Mouse (Mus musculus): ENCODE results near the gene Rpsa.

Gene Rpsa

DNA sequence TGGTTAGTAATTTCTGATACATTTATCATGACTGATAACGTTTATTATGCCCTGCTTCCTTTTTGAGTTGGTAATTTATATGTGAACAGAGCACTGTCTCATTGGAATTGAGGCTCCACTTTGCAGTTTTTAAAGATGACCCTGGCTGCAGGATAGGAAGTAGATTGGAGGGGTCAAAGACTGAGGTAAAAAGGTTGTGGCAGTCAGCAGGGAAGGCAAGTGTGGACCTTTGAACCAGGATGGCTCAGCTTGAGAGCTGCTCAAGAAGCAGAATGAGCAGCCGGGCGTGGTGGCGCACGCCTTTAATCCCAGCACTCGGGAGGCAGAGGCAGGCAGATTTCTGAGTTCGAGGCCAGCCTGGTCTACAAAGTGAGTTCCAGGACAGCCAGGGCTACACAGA lies 14.0 kb upstream of the Rpsa start:
- in situ Hi-C loops (cut with MboI): no loop called here

DNA sequence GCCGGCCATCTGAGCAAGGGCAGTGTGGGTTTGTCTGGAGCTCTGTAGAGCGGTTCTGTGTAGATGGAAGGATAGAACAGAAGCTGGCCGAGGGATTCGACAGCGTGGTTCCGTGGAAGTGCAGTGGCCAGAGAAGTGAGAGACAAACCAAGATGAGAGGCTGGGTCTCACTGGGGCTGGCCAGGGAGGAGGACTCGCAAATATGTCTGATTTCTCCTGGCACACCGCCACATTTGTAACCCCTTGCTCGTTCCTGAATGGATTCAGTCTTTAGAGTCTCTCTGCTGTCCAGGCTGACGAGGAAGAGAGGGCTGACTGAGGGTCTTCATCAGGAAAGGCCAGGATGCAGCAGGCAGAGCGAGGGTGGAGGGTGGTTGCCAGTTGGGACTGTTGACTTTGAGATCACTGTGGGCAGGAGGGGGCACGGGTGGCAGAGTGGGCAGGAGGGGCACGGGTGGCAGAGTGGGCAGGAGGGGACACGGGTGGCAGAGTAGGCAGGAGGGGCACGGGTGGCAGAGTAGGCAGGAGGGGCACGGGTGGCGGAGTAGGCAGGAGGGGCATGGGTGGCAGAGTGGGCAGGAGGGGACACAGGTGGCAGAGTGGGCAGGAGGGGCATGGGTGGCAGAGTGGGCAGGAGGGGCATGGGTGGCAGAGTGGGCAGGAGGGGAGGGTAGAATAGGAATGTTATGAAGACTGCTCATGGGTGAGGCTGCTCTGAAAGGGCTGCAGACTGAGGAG lies 13.3 kb upstream of the Rpsa start:
- in situ Hi-C loops (cut with MboI): no loop called here

DNA sequence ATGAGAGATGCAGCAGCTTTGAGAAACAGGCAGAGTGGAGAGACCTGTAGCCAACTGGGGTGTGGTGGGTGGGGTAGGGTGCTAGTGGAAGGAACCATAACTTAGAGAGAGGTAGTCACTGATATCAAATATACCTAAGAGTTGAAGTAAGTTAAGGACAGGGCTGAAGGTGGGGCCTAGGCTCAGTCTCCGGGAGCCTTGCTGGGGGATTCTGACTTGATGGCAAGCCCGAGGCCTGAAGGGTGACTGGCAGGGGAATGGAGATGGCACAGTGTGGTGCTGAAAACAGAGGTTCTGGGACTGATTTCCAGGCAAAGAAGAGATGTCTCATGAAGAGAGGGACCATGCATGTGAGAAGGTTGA lies 12.7 kb upstream of the Rpsa start:
- in situ Hi-C loops (cut with MboI): no loop called here

DNA sequence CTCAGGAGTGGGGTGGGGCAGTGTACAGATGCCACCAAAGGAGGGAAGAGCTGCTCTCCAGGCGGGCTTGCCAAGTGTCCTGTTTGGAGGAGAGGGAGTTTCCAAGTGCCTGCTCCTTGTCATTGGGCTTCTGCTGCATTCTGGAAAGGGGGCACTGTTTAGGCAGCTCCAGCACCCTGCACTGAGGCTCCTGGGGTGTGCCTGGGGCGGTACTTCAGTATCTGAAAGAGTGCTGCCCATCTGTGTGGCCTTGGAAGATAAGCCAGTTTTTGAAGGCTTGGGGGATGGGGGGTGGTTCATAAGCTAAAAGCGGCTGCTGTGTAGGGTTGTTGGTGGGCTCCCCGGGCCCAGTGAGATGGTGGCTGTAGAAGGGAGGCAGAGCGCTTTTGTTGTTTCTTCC lies 11.9 kb upstream of the Rpsa start:
- in situ Hi-C loops (cut with MboI): no loop called here

DNA sequence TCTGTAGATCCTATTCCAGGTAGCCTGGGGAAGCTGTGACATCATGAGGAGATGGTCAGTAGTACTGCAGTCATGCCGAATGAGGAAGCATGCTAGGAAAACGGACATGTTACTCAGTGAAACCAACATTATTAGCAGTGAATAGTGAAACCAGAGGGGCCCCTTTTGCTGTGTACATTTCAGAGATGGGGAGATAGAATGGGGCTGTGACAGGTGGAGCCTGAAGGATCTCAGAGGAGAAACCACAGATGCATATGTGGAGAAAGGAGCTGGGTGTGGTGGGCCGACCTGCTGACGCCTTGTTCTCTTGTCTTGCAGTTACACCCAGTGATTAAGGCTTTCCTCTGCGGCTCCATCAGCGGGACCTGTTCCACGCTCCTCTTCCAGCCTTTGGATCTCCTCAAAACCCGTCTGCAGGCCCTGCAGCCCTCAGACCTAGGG lies 11.3 kb upstream of the Rpsa start:
- in situ Hi-C loops (cut with MboI): no loop called here

DNA sequence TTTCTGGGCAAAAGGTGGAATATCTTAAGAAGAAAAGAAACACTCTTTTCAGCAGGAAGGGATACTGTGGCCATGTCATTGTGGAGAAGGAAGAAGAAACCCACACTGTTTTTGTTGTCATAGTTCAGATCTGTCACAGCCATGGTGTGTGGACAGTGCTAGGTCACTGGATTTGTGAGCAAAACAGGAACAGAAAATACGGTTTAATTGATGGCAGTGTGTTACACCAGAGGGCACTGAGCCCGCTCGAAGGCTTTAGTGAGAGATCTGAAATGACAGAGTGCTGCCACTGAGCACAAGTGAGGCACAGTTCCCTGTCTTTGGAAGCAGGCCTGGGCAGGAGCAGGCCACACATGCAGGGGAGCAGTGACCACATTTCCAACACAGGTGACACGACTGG lies 9.3 kb upstream of the Rpsa start:
- in situ Hi-C loops (cut with MboI): no loop called here

DNA sequence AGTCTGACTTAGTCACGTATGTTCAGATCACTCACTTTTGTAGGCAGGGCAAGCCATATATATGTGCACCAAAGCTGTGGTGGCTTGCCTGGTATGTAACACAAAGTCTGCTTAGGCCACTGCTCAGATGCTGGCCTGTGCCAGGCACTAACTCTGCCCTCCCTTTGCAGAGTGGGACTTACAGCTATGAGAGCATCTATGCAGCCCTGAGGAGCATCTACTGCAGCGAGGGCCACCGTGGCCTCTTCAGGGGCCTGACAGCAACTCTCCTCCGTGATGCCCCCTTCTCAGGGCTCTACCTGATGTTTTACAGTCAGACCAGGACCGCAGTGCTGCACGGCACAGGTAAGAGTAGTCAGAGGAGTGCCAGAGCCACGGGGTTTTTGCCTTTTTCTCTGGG lies 7.0 kb upstream of the Rpsa start:
- in situ Hi-C loops (cut with MboI): no loop called here

DNA sequence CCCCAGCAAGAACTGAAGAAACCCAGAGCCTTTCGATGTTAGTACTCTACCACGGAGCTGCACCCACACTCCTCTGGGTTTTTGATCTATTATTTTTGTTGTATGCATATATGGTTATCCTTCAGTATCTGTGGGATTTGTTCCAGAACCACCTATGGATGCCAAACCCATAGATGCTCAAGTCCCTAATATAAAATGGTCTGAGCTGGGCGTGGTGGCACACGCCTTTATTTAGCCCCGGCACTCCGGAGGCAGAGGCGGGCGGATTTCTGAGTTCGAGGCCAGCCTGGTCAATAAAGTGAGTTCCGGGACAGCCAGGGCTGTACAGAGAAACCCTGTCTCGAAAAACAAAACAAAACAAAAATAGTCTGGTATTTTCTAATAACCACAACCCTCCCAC lies 621 bp upstream of the Rpsa start:
- in situ Hi-C loops (cut with MboI): no loop called here

DNA sequence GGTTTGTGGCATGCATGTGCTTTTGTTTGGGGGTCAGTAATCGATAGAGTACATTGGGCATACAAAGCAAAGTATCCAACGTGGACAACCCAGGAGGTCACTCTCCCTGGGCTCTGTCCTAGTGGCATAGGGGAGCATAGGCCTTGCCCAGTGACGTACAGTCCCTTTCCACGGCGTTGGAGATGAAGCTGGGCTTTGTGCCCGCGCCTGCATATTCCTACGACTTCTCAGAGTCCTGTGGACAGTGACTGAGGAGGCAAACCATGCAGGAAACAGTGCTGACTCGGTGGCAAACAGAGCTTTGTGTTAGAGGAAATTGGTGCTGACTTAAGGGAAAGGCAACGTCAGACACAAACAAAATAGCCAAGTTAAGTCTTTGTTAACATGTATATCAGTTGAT lies 1.8 kb downstream of the Rpsa start:
- in situ Hi-C loops (cut with MboI): no loop called here

DNA sequence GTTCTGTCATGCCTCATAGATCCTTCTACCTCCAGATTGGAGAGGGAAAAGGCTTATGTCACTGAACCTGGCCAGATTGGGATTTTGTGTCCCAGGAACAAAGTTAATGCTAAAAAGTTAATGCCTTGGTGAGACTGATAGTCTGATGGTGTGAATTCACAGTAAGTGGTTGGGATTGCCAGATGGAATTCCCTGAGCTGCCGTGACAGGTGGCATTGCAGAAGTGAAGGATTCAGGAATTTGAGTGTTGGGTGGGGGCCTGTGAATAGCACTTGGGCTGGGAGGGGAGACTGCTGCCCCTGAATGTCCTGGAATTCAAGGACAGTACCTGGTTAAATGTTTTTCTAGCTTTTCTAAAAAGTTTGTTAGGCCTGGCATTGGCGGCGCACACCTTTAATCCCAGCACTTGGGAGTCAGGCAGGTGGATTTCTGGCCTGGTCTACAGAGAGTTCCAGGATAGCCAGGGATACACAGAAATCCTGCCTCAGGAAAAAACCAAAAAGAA lies 4.3 kb downstream of the Rpsa start:
- in situ Hi-C loops (cut with MboI): no loop called here

DNA sequence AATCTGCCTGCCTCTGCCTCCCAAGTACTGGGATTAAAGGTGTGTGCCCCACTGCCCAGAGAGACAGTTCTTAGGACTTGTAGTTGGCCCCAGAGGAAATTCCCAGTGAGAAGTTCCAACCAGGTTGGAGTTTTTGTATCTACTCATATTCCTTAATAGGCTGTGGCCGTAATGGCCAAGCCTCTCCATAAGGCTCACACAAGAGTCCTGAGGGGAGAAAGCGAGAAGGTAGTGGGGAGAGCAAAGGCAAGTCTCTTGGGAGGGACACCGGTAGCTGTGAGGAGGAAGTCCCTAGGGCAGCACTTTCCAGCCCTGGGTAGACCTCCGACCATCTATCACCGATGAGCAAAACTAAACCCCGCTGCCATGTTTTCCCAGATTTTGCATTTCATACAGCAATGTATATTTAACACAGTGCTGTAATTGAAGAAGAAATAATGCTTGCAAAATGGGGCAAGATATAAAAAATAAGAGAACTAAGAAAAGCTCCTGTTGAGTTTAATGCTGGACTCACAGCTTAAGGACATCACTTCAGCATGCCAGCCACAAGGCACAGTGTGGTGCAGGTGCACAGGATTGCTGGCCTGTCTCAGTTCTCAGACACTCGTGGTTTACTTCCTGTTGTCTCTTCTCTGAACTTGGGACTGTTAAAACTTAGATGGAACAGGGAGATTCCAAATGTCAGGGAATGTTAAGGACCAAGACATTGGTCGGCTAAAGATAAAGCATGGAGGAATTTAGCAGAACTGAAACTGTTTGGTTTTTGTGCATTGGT lies 5.7 kb downstream of the Rpsa start:
- in situ Hi-C loops (cut with MboI): no loop called here

DNA sequence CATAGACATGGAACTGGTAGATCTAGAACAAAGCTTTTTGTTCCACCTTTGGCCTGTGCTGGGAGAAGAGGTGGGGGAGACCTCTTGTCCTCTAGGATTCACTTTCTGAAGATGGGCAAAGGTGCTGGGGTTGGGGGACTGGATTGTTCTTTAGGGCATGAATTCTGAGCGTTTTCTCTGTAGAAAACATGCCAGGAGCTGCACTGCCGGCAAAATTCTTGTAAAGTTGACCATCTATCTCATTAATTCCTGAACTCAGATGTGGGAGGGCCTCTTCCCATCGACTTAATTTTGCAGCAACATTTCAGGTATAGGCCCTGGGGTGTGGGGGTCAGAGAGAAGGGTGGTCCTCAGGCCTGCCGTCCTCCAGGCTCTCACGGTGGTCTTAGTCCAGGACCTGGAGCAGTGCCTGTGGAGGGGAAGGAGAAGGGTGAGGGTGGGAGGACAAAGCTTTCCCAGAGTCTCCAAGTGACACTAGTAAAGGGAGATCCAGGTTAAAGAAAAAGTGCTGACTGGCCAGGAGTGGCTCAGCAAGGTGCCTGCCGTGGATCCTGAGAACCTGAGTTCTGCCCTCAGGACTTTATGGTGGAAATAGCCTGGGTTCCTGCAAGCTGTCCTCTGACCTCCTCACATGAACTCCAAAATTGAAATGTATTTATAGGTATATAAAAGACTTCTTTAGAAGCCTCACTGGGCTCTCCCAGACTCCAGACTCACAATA lies 6.4 kb downstream of the Rpsa start:
- in situ Hi-C loops (cut with MboI): no loop called here

DNA sequence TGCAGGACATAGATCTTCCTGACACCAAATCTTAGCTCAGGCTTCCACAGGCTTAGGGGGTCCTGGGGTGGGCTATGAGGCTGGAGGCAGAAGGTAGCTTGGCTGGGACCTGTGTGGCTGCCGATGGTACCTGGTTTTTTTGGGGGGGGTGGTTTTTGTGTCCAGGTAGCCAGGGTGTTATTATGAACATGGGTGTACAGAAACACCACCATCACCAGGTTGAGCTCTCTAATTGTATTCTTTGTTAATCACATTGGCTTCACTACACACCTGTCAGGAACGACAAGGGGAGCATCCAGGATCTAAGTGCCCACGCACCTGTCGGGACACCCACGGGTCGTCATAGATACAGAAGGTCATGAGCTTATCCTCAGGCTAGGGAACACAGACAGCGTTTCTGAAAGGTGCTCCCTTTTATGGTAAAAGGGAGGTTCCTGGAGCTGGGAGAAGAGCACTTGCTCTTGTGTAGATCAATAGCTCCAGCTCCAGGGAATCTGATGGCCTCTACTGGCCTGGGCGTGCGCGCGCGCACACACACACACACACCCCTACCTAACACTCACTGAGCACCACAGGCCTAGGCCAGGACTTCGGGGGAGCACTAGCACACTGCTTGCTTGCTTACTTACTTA lies 7.2 kb downstream of the Rpsa start:
- in situ Hi-C loops (cut with MboI): no loop called here

DNA sequence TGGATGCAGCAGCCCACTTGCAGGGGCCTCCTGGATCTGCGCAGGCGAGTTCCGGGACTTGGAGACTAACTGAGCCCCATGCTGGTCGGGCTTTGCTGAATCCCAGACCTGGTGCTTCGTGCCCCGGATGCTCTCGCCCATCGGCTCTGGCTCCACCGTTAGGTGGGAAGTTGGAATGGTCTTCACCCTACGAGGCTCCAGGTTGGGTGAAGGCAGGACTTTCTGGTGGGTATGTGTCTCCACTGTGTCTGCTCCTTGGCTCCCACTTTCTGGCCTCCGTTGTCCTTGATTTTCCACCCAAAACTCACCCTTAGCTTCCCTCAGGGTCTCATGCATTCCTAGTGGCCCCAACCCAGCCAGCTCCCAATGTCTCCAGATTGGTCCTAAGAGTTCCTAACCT lies 8.0 kb downstream of the Rpsa start:
- in situ Hi-C loops (cut with MboI): no loop called here

DNA sequence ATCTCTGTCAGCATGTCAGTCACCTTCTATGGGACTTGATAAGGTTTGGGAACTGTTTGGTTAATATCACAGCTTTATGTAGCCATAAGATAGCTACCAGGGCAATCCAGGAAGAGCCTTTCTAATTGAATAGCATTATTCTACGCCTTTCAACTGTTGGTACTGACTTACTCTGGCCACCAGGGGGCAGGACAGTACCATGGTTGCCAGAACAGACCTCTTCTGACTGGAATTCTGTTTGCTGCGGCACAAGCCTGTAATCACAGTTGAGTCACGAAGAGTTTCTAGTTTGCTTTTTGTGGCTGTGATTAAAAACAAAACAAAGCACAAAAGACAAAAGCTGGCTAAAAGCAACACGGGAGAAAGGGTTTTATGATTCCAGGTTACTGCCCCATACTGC lies 13.2 kb downstream of the Rpsa start:
- in situ Hi-C loops (cut with MboI): no loop called here

DNA sequence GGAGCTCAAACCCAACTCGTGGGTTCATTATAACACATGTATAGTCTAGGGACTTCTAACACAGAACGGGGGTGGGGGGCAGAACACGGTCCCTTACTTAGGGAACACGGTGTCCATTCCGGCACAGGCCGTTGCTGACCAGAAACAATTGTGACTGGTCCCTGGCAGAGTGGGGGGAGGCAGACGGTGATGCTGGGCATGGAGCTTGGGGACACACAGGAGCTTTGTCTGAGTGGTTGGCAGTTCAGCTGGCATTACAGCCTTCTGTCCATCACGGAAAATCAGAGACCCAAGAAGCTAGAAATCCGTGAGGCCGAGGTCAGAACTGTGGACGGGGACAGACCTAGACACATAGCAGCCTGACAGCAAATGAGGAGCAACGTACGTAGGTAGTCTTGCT lies 17.0 kb downstream of the Rpsa start:
- in situ Hi-C loops (cut with MboI): no loop called here

DNA sequence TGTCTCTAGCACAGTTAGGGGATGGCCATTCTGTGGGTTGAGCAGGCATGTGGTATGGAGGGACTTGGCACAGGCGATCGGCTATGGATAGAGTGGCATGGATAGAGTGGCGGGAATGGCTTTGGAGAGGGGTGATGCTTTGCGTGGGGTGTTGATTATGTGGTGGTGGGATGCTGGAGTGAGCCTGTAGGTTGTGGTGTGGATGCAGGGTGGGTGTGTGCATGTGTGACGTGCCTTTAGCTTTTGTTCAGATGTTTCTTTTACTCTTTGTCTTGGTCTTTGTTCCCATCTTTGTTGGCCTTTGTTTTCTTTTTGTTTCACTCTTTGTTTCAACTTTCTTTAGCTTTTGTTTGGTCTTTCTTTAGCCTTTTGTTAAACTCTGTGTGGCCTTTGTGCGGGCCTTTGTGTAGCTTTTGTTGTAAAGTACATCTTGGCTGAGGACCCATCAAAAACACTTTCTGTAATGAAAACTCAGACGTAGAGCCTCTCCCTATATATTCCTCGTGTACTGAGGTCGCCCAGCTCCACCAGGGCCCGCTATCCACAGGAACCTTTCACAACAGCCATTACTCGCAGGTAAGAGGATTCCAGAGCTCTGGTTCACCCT lies 21.8 kb downstream of the Rpsa start, which contains the start of gene Mobp:
Gene Mobp (plus strand): TSS at position 486 of the 607 bp plus-strand sequence.
- in situ Hi-C loops (cut with MboI): no loop called here

DNA sequence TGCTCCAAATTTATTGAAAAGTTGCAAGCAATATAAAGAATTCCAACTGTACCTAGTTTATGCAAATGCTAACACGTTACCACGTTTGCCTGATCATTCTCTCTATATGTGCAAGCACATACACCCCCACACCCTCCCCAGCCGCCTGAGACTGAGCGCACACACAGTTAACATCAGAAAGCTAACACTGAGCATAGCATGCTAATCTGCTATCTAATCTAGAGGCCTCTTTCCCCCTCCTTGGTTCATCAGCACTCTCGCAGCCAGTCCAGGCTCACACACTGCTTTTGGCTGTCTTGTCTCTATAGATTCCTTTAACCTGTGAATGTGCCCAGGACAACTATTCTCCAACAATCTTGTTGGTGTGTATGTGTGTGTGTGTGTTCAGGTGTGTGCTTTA lies 23.7 kb downstream of the Rpsa start:
- in situ Hi-C loops (cut with MboI): no loop called here

DNA sequence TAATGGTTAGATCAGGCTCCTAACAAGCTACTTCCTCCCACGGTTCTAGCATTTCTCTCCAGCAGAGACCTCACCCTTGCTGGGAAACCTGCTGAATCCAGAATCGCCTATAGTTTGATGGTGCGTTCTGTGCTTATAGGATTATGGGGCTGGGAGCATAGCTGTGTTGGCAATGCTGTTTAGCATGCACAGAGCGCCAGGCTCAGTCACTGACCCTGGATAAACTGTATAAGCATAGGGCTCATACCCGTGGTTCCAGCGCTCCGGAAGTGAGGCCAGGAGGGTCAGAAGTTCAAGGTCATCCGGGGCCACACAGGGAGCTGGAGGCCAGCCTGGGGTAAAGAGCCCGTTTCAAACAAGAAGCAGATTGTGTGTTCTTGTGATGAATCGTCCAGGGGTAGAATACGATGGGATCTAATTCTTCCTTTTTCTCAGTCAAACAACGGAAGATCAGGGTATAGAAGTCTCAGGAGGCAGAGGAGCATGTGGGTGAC lies 24.5 kb downstream of the Rpsa start:
- in situ Hi-C loops (cut with MboI): no loop called here

DNA sequence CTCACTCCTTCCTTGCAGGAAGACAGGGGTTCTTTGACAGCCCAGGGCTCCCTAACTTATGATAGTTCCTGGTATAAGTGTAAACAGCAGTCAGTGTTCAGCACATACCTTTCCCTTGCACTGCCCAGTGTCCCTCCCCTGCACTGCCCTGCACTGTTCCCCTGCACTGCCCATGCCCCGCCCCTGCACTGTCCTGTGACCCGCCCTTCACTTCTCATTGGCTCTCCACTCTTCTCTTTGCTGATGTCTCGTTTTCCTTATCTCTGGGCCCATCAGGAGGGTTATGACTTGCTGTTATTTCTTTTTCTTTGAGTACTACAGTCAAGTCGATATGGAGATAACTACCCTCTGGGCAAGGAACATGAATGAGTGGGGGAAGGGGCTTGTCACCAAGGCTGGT lies 30.6 kb downstream of the Rpsa start:
- in situ Hi-C loops (cut with MboI): no loop called here

DNA sequence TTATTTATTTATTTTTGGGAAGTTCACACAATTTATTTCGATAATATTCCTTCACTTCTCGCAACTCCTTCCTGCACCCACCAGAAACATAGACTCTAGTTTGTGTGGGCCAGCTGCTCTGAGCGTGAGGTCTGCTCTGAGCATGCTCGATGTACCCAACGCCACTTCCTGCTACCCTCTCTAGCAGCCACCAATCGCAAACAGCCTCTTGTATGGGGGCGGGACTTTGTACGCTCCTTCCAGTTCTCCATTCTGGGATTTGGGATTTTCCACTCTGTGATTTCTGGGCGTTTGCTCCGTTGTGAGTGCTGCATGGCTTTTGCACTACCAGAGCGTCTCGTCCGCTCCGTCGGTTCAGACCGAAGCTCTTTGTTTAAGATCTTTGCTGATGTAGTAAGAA lies 36.4 kb downstream of the Rpsa start:
- in situ Hi-C loops (cut with MboI): no loop called here

DNA sequence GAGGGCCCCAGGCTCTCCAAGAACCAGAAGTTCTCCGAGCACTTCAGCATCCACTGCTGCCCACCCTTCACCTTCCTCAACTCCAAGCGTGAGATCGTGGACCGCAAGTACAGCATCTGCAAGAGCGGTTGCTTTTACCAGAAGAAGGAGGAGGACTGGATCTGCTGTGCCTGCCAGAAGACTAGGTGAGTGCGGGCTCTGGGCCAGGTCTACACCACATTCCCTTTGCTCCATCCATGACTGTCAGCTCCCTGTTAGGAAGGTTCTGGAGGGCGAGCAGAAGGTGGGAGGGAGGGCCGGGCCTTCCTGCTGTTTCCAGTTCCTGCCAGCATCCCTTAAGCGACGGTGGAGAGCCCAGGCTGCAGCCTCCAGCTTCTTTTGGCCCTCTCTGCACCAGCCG lies 40.3 kb downstream of the Rpsa start:
- in situ Hi-C loops (cut with MboI): no loop called here
